Mouse (Mus musculus) MEL (cell line): Measurements from ENCODE around the gene Dnase1l2. TPM values are rescaled to one million over a fixed set of nuclear protein-coding genes. Genes with fewer than 3 reads are reported as not detected.

Source experiments
- DNase-seq: peaks from one replicate; pipeline ENCODE4 v3.0.0; 2011; ENCODE audit warnings: low read depth, low spot score
- H3K27ac ChIP-seq: 2 replicates; pipeline ENCODE4 v1.5.1; 2012; ENCODE audit warnings: low read depth, mild to moderate bottlenecking, control low read depth, low read length, moderate library complexity; ENCODE audit not compliant: control insufficient read depth
- H3K27me3 ChIP-seq, 2 experiments: fragments of 150-350 bp in 1 of 2; sonication (generic) in 1 of 2; 2 replicates each; pipeline ENCODE4 v1.6.1; 2012; ENCODE audit warnings: low read length in 2 of 2, mild to moderate bottlenecking in 2 of 2, improper control_type of control experiment in 1 of 2, moderate library complexity in 1 of 2; ENCODE audit not compliant: insufficient read depth in 2 of 2, control insufficient read depth in 1 of 2
- H3K36me3 ChIP-seq, 2 experiments: 2 replicates each; pipeline ENCODE4 v1.6.1; 2012 to 2014; ENCODE audit warnings: low read length in 2 of 2, improper control_type of control experiment in 1 of 2, inconsistent platforms in 1 of 2, mild to moderate bottlenecking in 1 of 2; ENCODE audit not compliant: insufficient read depth in 2 of 2, control insufficient read depth in 1 of 2
- H3K4me1 ChIP-seq, 2 experiments: fragments of 150-350 bp in 1 of 2; sonication (generic) in 1 of 2; 2 replicates each; pipeline ENCODE4 v1.6.1; 2012; ENCODE audit warnings: low read length in 2 of 2, improper control_type of control experiment in 1 of 2, mild to moderate bottlenecking in 1 of 2; ENCODE audit not compliant: insufficient read depth in 2 of 2, control insufficient read depth in 1 of 2
- H3K4me3 ChIP-seq, 2 experiments: fragments of 150-350 bp in 1 of 2; sonication (generic) in 1 of 2; 2 replicates each; pipeline ENCODE4 v1.5.1; 2012; ENCODE audit warnings: low read depth in 2 of 2, low read length in 2 of 2, mild to moderate bottlenecking in 2 of 2, moderate library complexity in 2 of 2, control low read depth in 1 of 2, improper control_type of control experiment in 1 of 2; ENCODE audit not compliant: control insufficient read depth in 1 of 2, insufficient read depth in 1 of 2
- H3K79me2 ChIP-seq: 2 replicates; pipeline ENCODE4 v1.6.1; 2012; ENCODE audit warnings: mild to moderate bottlenecking, low read length, moderate library complexity; ENCODE audit not compliant: control insufficient read depth, poor library complexity, insufficient read depth
- H3K9ac ChIP-seq: 2 replicates; pipeline ENCODE4 v1.6.1; 2012; ENCODE audit warnings: low read depth, mild to moderate bottlenecking, control low read depth, low read length, moderate library complexity; ENCODE audit not compliant: control insufficient read depth, poor library complexity, severe bottlenecking
- H3K9me3 ChIP-seq: fragments of 150-350 bp; sonication (generic); replicated peaks from 2 replicates; pipeline ENCODE4 v1.6.1; 2012; ENCODE audit warnings: mild to moderate bottlenecking, low read length, improper control_type of control experiment, moderate library complexity; ENCODE audit not compliant: insufficient read depth
- ELF1 ChIP-seq: IDR thresholded peaks from 2 replicates; pipeline ENCODE4 v1.6.1; 2014; ENCODE audit warnings: low read depth, mild to moderate bottlenecking, inconsistent platforms, low read length, improper control_type of control experiment, moderate library complexity
- EP300 ChIP-seq, 2 experiments: IDR thresholded peaks; 2 replicates each; pipeline ENCODE4 v1.6.1; 2011; ENCODE audit warnings: improper control_type of control experiment in 2 of 2, low read length in 2 of 2, low read depth in 1 of 2, mild to moderate bottlenecking in 1 of 2
- HCFC1 ChIP-seq: IDR thresholded peaks from 2 replicates; pipeline ENCODE4 v1.6.1; 2012; ENCODE audit warnings: low read depth, mild to moderate bottlenecking, inconsistent platforms, low read length, improper control_type of control experiment, moderate library complexity
- JUND ChIP-seq: IDR thresholded peaks from 2 replicates; pipeline ENCODE4 v1.6.1; 2011; ENCODE audit warnings: low read depth, mild to moderate bottlenecking, improper control_type of control experiment, low read length
- MAFK ChIP-seq: IDR thresholded peaks from 2 replicates; pipeline ENCODE4 v1.6.1; 2011; ENCODE audit warnings: low read depth, mild to moderate bottlenecking, low read length, improper control_type of control experiment, borderline replicate concordance
- MAX ChIP-seq: IDR thresholded peaks from 2 replicates; pipeline ENCODE4 v1.6.1; 2011; ENCODE audit warnings: low read length, improper control_type of control experiment
- MYC ChIP-seq: IDR thresholded peaks from 2 replicates; pipeline ENCODE4 v1.6.1; 2011; ENCODE audit warnings: low read depth, mild to moderate bottlenecking, low read length, improper control_type of control experiment, moderate library complexity
- NRF1 ChIP-seq: IDR thresholded peaks from 2 replicates; pipeline ENCODE4 v1.6.1; 2014; ENCODE audit warnings: low read depth, mild to moderate bottlenecking, inconsistent platforms, low read length, improper control_type of control experiment, moderate library complexity; ENCODE audit not compliant: poor library complexity, insufficient read depth, severe bottlenecking
- POLR2A ChIP-seq, 2 experiments: IDR thresholded peaks; 2 replicates each; pipeline ENCODE4 v1.6.1; 2011 to 2012; ENCODE audit warnings: low read length in 2 of 2, mild to moderate bottlenecking in 2 of 2, control low read depth in 1 of 2, improper control_type of control experiment in 1 of 2, low read depth in 1 of 2, moderate library complexity in 1 of 2; ENCODE audit not compliant: control insufficient read depth in 1 of 2, insufficient read depth in 1 of 2, poor library complexity in 1 of 2
- POLR2AphosphoS2 ChIP-seq: IDR thresholded peaks from 2 replicates; pipeline ENCODE4 v1.6.1; 2011; ENCODE audit warnings: low read length, improper control_type of control experiment
- POLR2AphosphoS5 ChIP-seq: IDR thresholded peaks from 2 replicates; pipeline ENCODE4 v1.6.1; 2012; ENCODE audit warnings: low read depth, borderline replicate concordance, mild to moderate bottlenecking, inconsistent platforms, low read length, moderate library complexity, mixed read lengths
- USF1 ChIP-seq: IDR thresholded peaks from 2 replicates; pipeline ENCODE4 v1.6.1; 2014; ENCODE audit warnings: low read depth, mild to moderate bottlenecking, inconsistent platforms, low read length, improper control_type of control experiment, moderate library complexity
- USF2 ChIP-seq, 2 experiments: IDR thresholded peaks; 2 replicates each; pipeline ENCODE4 v1.6.1; 2011 to 2012; ENCODE audit warnings: improper control_type of control experiment in 2 of 2, low read length in 2 of 2, borderline replicate concordance in 1 of 2, inconsistent platforms in 1 of 2, low read depth in 1 of 2, mild to moderate bottlenecking in 1 of 2; ENCODE audit not compliant: insufficient read depth in 1 of 2
- polyA plus RNA-seq, 2 experiments: library from polyadenylated mRNA; stranded (reverse) in 1 of 2; unstranded in 1 of 2; fragments of >175 nt in 1 of 2; fragments of >200 nt in 1 of 2; gene quantifications; 2 replicates each; pipeline versions ENCODE4 v1.2.1 to v1.2.4; 2012; ENCODE audit warnings: low replicate concordance in 2 of 2, low read depth in 1 of 2; ENCODE audit not compliant: insufficient read length in 2 of 2, insufficient read depth in 1 of 2, missing spikeins in 1 of 2
- total RNA-seq: library from RNA; depleted of rRNA; stranded (reverse); fragments of 300-350 nt; gene quantifications from 2 replicates; pipeline ENCODE4 v1.2.3, GENCODE M21; 2012

The Dnase1l2 gene
- total and polyA plus RNA-seq, 3 experiments = 0.62 to 1.8 TPM; not detected in 1

GRCm38 (mm10) chr17:24416051-24416652 lies 26.8 kb downstream of the Dnase1l2 start:
- no peak for DNase-seq
- H3K4me3 ChIP-seq = peak overlapping the region; percentile 74 to 77
- TF ChIP-seq MAX (no peak), EP300 (IDR thresholded peaks at IDR 0.05; ENCODE audit: low read depth in 1 of 2, low read length in 2 of 2) (no peak), NRF1 (no peak), POLR2AphosphoS5 (no peak), USF2 (IDR thresholded peaks at IDR 0.05; ENCODE audit: borderline replicate concordance in 1 of 2, insufficient read depth in 1 of 2, low read depth in 1 of 2, low read length in 2 of 2) (no peak), MAFK (no peak), HCFC1 (no peak), ELF1 (no peak), POLR2AphosphoS2 (no peak), USF1 (no peak), JUND (no peak)
- no peak overlapping the region; the same call in 1 of the 2 replicates for H3K27ac ChIP-seq
- H3K9me3 ChIP-seq = no peaks in the 10 kb centered on the region
- H3K79me2 ChIP-seq = peaks cover 48% of the 10 kb centered on the region
- peak overlapping the region; percentile 91 for H3K9ac ChIP-seq
- no peaks in the 10 kb centered on the region for H3K27me3 ChIP-seq
- H3K4me1 ChIP-seq = peaks cover 3 to 25% of the 10 kb centered on the region in 2 experiments
- H3K36me3 ChIP-seq = peaks cover 29 to 36% of the 10 kb centered on the region in 2 experiments

DNA sequence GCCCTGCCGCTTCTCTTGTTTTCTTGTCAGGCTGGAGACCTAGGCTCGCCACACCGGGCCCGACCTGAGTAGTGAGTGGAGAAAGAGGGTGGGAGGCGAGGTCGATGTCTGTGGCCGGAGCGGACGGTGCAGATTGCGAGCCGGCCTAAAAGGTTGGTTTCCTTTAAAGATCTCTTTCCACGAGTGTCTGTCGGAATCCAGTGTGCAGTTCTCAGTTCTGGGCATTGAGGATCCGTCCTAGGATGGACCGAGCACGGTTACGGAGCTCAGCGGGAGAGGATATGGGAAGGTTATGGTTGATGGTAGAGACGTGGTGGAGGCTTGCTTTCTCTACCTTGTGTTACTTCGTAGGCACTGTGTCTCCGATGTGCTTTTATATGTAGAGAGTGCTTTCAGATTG lies 27.9 kb downstream of the Dnase1l2 start:
- Histone ChIP-seq H3K4me1 (peaks cover 3 to 25% of the 10 kb centered on the region in 2 experiments), H3K4me3 (peak overlapping the region; percentile 74 to 77), H3K27ac (peak overlapping the region; percentile 74), H3K9me3 (no peaks in the 10 kb centered on the region), H3K36me3 (peaks cover 24 to 36% of the 10 kb centered on the region in 2 experiments), H3K9ac (peak overlapping the region; percentile 91), H3K27me3 (no peaks in the 10 kb centered on the region), H3K79me2 (peaks cover 46% of the 10 kb centered on the region)
- DNase-seq = no peak
- TF ChIP-seq MYC (peak; percentile 10; the same call in 1 of the 2 replicates), POLR2A (IDR thresholded peaks at IDR 0.05; ENCODE audit: control insufficient read depth in 1 of 2, insufficient read depth in 1 of 2, low read depth in 1 of 2, low read length in 2 of 2, poor library complexity in 1 of 2) (0 out of 4 replicates have a peak, but pooled peaks of 1 of the 2 experiments have one; percentile 29), POLR2AphosphoS2 (no peak), USF1 (no peak)
